Mouse (Mus musculus) layer of hippocampus, adult 18-20 months (tissue): ENCODE results near the gene Rbm4. TPM values are rescaled to one million over a fixed set of nuclear protein-coding genes. Genes with fewer than 3 reads are reported as not detected.

Experiments
- DNase-seq, 2 experiments: peaks; one replicate each; pipeline ENCODE4 v3.0.0; 2022; ENCODE audit warnings: low spot score in 2 of 2
- total RNA-seq, 2 experiments: library from RNA; stranded (reverse); gene quantifications; 2 replicates each; pipeline ENCODE4 v1.2.3; 2021

The Rbm4 gene
- total RNA-seq, 2 experiments from 2014 or later = 97.8 to 99.1 TPM

DNA sequence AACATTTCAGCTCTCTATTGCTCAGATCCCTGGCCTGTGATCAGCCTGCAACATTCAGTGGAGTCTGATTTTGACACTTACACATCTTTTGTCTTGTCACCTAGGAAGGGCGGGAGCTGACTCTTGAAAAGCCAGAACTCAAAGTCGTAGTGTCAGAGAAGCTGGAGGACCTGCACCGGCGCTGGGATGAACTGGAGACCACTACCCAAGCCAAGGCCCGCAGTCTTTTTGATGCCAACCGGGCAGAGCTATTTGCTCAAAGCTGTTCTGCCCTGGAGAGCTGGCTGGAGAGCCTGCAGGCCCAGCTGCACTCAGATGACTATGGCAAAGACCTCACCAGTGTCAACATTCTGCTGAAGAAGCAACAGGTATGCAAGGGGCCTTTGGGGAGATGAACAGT, 51.5 kb downstream of the Rbm4 start:
- no peak for DNase-seq

DNA sequence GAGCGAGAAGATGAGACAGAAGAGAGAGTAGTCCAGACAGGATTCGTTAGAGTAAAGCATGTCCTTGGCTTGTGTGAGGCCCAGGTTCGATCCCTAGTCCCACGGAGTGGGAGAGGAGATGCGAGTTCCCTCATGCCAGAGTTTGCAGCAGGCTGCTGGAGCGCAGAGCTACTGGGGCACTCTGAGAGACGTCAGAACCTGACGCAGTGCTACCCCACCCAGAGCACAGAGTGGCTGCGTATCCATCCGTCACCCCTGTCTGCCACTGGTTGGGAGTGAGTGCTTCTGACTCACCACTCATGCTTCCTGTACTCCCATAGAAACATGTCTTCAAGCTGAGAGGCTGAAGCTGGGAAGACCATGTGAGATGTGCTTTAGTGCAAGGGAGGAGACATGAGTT, 52.2 kb downstream of the Rbm4 start:
- no peak for DNase-seq

DNA sequence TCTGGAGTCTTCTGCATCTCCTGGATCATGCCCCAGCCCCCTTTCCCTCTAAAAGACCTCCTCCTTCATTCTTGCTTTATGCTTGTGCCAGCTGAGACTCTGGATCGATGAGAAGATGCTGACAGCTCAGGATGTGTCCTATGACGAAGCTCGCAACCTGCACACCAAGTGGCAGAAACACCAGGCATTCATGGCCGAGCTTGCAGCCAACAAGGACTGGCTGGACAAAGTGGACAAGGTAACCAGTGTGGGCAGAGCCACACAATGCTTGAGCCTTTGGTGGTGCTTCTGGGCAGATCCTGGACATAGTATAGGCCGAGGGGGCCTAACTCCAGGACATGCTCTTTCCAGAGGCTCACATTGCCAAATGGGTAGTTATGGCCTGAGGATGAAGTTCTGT, 53.9 kb downstream of the Rbm4 start:
- DNase-seq = no peak

DNA sequence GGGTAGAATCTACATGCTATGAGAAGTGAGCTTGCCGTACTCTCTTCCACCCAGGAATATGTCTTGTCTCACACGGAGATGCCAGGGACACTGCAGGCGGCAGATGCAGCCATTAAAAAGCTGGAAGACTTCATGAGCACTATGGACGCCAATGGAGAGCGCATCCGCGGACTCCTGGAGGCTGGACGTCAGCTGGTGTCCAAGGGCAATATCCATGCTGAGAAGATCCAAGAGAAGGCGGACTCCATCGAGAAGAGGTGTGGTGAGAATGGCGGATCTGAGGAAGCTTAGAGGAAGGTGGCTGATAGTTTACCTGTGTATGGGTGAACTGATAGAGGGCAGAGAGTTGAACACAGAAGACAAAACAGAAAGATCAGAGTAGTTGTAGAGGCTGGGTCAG, 54.6 kb downstream of the Rbm4 start:
- no peak for DNase-seq

DNA sequence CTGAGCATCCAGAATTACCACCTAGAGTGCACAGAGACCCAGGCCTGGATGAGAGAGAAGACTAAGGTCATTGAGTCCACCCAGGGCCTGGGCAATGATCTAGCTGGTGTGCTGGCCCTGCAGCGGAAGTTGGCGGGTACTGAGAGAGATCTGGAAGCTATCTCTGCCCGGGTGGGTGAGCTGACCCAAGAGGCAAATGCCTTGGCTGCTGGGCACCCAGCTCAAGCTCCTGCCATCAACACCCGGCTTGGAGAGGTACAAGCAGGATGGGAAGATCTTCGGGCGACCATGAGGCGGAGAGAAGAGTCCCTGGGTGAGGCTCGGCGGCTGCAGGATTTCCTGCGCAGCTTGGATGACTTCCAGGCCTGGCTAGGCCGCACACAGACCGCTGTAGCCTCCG, 55.8 kb downstream of the Rbm4 start:
- DNase-seq = no peak

Other genes starting within 250 kb of the Rbm4 start
- 10 to 100 TPM; 35.2 to 35.6 TPM for gene Lrfn4, start 178.2 kb downstream of the Rbm4 start, total RNA-seq
- 10 to 100 TPM; 23.1 to 28.3 TPM for gene Rce1, start 168.3 kb downstream of the Rbm4 start, total RNA-seq
- gene Gm960, start 95.2 kb downstream of the Rbm4 start, total RNA-seq = 1 to 10 TPM; 1.1 to 1.6 TPM
- gene Sptbn2, start 82.7 kb downstream of the Rbm4 start, total RNA-seq = 100 to 1,000 TPM; 561 to 574 TPM
- 10 to 100 TPM; 20.1 to 21.0 TPM for gene Rbm4b, start 37.4 kb downstream of the Rbm4 start, total RNA-seq
- 10 to 100 TPM; 24.5 to 31.9 TPM for gene Gm21992, start 17.7 kb upstream of the Rbm4 start, total RNA-seq
- gene Rbm14, start 17.7 kb upstream of the Rbm4 start, total RNA-seq = 10 to 100 TPM; 47.7 to 53.1 TPM
- 10 to 100 TPM; 33.2 to 35.4 TPM for gene Ccs, start 45.4 kb upstream of the Rbm4 start, total RNA-seq
- gene Ccdc87, start 45.5 kb upstream of the Rbm4 start, total RNA-seq = 1 to 10 TPM; 2.0 to 2.2 TPM
- 100 to 1,000 TPM; 104 to 111 TPM for gene Ctsf, start 61.2 kb upstream of the Rbm4 start, total RNA-seq
- under 1 TPM; 0.89 to 0.96 TPM for gene Actn3, start 84.0 kb upstream of the Rbm4 start, total RNA-seq
- 10 to 100 TPM; 22.4 to 24.3 TPM for gene Zdhhc24, start 84.8 kb upstream of the Rbm4 start, total RNA-seq
- 10 to 100 TPM; 36.8 to 40.0 TPM for gene Bbs1, start 112.7 kb upstream of the Rbm4 start, total RNA-seq
- 10 to 100 TPM; 37.2 to 39.0 TPM for gene Dpp3, start 134.4 kb upstream of the Rbm4 start, total RNA-seq
- 10 to 100 TPM; 26.2 to 31.3 TPM for gene Peli3, start 149.2 kb upstream of the Rbm4 start, total RNA-seq
- gene Mrpl11, start 168.2 kb upstream of the Rbm4 start, total RNA-seq = 10 to 100 TPM; 60.7 to 62.1 TPM
- gene Npas4, start 196.4 kb upstream of the Rbm4 start, total RNA-seq = 10 to 100 TPM; 12.4 to 15.1 TPM
- gene Slc29a2, start 230.0 kb upstream of the Rbm4 start, total RNA-seq = 10 to 100 TPM; 16.0 to 17.5 TPM
- 100 to 1,000 TPM; 114 to 120 TPM for gene B4gat1, start 244.9 kb upstream of the Rbm4 start, total RNA-seq
- gene AC124502.3, start 245.0 kb upstream of the Rbm4 start, total RNA-seq = 1 to 10 TPM; 6.2 to 6.7 TPM
- 10 to 100 TPM; 22.4 to 23.2 TPM for gene Brms1, start 247.5 kb upstream of the Rbm4 start, total RNA-seq